Mouse (Mus musculus): ENCODE results near the gene Fntb.
"Not testable (repeated sequence)": the region's sequence is repeated elsewhere in the genome, so short reads cannot be mapped to it uniquely, and the experiment has no call there.

Fntb gene

DNA sequence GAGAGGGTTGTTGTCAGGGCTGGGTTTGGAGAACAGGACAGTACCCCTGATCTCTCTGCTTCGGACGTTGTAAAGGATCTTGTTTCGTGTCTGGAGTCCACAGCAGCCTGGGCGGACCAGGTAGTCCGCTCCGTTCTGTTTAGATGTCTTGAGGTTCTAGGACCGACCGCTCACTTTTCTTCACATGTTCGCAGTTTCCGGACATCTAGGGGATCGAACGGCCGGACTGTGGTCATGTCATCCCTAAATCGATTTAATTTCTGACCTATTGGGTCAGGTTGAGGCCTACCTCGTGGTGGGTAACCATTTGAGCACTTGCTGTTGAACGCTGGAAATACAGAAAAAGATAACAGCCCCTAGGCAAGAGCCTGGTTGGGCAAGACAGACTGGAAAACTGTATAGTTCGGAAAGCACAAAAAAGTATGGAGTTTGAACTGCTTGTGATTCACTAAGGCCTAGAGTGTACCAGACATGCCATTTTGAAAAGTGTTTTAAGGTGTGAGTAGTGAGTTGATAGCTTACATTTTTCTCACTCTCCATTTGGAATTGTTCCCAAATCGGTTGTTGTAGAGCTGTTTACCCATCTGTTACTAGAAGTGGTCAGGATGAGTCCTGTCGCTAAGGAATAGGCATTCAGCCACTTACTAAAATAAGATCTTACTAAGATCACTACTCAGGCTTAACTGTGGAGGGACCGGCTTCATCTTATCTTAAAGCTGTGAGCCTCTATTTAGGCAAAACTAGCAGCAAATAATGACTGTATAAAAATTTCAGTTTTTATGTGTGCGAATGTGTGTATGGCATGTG is 72.7 kb downstream of the Fntb start:
- DNase-seq (ENCODE audit: low spot score) = no peak

GRCm38 (mm10) chr12:76839298-76839697 is 73.9 kb downstream of the Fntb start:
- DNase-seq (ENCODE audit: low spot score) = no peak

DNA sequence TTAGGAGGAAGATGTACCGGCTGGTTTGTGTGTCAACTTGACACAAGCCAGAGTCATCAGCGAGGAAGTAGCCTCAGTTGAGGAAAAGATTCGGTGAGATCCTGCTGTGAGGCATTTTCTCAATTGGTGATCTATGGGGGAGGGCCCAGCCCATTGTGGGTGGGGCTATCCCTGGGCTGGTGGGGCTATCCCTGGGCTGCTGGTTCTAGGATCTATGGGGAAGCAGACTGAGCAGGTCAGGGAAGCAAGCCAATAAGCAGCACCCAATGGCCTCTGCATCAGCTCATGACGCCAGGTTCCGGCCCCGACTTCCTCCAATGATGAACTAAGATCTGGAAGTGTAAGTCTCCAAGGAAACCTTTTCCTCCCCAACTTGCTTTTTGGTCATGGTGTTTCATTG is 74.7 kb downstream of the Fntb start:
- no peak for DNase-seq (ENCODE audit: low spot score)

DNA sequence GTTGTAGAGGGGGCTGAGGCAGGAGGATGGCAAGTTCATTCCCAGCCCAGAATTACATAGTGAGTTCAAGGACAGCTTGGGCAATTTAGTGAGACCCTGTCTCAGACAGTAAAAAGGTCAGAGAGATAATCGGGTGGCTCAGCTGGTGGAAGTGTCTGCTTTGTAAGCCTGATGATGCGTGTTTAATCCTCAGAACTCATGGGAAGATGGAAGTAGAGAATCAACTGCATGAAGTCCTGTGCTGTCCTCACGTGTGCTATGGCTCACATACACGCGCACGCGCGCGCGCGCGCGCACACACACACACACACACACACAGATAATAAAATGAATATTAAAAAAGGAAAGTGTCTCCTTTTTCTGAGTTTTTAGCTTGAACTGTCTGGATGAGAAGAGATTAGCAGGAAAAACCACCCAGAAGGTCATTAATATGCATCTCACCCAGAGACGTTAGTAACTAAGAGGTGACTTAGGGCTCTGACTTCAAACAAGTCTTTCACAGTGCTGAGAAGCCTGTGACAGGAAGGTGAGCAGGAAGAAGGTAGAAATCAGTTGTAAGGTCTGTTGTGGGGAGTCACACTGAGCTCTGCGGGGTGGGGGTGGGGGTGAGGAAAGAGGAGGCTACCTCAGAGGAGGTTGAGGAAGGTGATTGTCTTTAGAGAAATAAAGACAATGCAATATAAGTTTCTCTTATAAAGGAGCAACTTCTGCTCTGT is 79.1 kb downstream of the Fntb start:
- DNase-seq (ENCODE audit: low spot score) = no peak

GRCm38 (mm10) chr12:76852419-76852818 is 87.0 kb downstream of the Fntb start:
- DNase-seq (ENCODE audit: low spot score) = no peak

DNA sequence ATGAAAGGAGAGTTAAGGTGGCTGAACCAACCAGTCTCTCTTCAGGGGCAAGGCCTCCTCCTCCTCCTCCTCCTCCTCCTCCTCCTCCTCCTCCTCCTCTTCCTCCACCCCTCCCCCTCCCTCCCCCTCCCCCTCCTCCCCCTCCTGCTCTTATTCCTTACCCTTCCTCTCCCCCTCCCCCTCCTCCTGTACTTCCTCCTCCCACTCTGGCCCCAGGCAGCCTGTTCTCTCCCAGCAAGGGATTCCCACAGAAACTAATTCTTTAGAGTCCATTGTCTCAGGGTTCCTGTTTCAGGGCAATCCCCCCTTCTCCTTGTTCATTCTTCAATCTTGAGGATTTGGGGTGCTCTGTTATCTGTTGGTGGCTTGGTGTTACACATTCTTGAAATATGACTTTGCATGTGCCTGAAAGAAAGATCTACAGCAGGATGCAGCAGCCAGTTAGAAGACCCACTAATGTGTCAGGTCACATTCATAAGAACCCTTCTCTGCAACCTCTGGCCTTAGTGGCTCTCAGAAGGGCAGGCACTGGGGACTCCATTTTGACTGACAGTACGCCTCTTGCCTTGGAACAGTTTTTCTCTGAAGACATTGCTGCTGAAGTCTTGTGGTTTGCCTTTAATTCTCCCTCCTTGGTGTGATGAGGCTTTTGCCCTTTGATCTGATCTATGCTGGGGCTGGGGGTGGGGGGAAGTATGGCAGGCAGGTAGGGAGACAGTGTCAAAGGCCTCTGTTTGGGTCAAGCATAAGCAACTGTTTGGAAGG is 88.2 kb downstream of the Fntb start:
- no peak for DNase-seq (ENCODE audit: low spot score)

- no peak for DNase-seq (ENCODE audit: low spot score)
These were observed 91.7 kb downstream of the Fntb start for GRCm38 (mm10) chr12:76857087-76857486.

- not testable (repeated sequence) for DNase-seq (ENCODE audit: low spot score)
These were observed 93.4 kb downstream of the Fntb start for GRCm38 (mm10) chr12:76858788-76859187.

DNA sequence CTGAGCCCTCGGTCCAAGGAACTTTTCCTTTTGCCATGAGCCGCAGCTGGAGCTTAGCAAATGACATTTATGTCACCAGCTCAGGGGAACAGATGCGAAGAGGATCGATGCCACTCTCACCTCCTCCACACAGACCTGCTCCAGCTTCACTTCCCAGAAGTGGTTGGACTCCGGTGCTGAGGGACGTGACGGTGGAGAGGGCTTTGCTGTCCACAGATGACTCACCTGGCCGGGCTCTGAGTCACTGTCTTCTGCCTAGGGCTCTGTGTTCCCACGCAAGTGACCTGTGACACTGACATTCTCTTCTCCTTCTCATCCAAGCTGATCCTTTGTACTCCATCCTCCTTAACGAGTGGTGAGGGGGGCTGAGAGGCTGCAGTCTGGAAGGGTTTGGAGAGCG is 98.3 kb downstream of the Fntb start:
- no peak for DNase-seq (ENCODE audit: low spot score)

- DNase-seq (ENCODE audit: low spot score) = no peak
These were observed 99.9 kb downstream of the Fntb start for GRCm38 (mm10) chr12:76865266-76865665.

DNA sequence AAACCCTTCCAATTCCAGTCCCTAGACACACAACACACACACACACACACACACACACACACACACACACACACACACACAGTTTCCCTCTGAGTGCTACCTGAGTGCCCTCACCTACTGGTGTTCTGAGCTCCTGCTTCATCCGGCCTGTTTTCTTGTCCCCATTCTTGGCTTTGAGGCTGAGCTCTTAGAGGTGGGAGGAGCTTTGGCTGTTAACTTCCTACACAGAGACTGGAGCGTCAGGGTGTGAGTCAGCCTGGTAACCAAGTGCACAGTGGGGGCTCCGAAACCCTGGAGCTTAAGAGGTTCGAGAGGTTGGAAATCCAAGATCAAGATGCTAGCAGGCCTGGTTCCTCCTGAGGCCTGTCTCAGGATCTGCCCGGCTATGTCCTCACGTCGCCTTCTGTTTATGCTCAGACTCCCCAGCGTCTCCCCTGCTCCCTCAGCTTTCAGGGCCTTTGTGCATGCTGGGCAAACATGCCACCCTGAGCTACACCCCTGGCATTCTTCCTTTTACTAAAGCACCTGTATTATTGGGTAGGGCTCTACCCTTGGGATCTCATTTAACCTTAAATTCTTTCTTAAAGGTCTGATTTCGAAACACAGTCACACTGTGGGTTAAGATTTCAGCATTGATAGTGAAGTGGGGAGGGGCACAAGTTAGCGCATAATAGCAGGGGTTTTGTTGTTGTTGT is 102.3 kb downstream of the Fntb start:
- DNase-seq (ENCODE audit: low spot score) = no peak

GRCm38 (mm10) chr12:76868463-76869198 is 103.2 kb downstream of the Fntb start:
- no peak for DNase-seq (ENCODE audit: low spot score)

- no peak for DNase-seq (ENCODE audit: low spot score)
These were observed 104.2 kb downstream of the Fntb start for GRCm38 (mm10) chr12:76869561-76869960.

DNA sequence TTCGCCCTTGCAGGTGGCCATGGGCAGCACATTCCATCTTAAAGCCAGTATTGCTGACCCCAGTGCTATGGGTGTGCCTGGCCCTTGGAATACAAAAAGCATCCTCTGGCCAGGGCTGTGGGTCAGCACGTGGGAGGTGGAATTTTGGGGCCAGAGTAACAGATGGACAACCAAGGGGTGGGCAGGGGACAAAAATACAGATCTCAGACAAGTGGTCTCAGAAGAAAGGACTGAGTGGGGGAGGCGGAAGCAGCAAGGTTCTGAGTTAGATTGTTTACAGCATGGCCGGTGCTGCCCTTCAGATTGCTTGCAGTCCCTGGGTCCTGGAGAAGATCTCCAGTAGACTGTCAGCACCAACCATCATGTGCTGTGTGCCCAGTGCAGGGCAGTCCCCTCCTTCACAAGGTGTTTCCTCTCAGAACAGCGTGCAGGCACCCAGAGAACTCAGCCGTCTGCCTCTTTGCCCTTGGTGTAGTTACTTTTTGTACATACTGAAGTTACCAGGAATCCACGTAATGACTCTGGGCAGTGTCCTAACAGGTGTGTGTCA is 107.5 kb downstream of the Fntb start:
- no peak for DNase-seq (ENCODE audit: low spot score)

DNA sequence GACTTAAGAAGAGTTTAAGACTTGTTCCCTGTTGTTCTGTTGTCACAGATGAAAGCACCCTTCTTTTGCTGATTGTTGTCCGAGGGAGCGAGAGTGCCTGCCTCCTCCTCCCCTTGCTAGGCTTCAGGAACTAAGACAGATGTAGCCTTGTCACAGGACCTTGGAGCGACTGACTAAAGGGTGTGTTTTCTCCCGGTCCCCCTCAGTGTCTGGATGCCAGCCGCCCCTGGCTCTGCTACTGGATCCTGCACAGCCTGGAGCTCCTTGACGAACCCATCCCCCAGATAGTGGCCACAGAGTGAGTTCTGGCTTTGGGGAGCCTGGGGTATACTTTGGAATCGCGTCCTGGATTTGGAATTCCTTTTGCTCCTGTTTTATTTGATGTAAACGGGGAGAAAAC is 109.4 kb downstream of the Fntb start:
- no peak for DNase-seq (ENCODE audit: low spot score)

DNA sequence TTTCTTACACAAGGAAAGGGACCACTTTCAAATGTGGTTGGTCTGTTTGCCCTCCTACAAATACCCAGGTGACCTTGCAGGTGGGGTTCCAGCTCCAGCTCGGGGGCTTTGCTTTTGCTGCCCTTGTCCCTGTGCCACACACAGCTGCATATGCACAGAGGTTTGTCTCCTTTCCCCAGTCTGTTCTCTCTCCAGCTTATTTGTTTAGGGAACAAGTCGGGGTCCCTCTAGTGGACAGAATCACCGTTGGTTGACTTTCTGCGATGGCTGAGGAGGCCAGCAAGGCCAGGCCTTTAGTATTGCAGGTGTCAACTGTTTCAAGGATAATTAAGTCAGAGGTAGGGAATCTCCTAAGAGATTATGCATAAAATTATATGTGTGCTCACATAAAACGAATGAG is 113.9 kb downstream of the Fntb start:
- peak; percentile 19 for DNase-seq (ENCODE audit: low spot score)

DNA sequence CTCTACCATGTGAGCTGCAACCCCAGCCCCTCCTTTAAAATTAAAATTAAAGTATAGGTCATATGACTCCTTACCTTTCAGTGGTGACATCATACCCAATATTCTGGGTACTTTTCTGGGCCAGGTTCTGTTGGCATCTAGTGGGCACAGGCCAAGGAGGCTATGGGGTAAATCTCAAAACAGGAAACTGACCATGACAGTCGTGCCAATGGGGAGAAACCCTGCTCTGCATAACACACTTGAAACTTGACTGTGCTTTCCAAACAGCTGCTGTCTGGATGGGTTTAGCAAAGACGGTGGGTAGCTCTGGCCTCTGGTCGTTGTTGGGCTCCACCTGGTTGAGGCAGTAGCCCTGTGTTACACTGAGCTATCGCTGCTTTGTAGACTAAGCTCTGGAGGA is 114.7 kb downstream of the Fntb start:
- DNase-seq (ENCODE audit: low spot score) = no peak

DNA sequence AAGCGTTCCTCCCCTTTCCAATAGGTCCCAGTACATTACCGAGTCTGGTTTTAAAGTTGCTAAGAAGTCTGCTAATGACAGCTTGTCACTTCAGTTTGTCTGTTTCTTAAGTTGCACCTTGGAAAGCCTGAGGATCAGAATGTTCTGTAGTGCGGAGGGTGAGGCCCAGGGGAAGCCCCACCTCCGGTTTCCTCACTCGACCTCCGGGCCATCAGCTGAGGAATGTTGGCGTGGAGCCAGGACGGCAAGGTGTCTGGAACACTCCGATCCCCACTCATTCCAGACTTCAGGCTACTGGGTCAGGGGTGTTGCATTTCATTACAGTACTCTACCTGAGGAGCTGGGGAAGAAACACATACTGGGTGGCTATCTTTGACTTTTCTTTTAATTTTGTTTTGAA is 118.4 kb downstream of the Fntb start:
- no peak for DNase-seq (ENCODE audit: low spot score)

GRCm38 (mm10) chr12:76885103-76885502 is 119.7 kb downstream of the Fntb start:
- no peak for DNase-seq (ENCODE audit: low spot score)

DNA sequence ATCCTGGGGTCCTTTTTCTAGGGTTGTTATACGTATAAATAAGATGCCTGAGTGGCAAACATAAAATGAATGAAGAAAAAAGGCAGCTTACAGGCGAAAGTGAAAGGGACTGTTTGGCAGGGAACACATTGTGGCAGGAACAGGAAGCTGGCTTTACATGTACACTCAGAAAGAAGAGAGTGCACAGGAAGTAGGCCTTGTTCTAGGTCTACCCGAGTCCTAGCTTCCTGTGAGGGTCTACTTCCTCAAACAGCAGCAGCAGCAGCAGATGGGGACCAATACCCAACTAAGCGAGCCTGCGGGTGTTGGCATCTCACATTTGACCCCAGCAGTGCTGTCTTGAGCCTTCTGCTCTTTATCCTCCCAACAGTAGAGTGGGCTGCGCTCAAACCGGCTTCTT is 121.4 kb downstream of the Fntb start:
- no peak for DNase-seq (ENCODE audit: low spot score)

DNA sequence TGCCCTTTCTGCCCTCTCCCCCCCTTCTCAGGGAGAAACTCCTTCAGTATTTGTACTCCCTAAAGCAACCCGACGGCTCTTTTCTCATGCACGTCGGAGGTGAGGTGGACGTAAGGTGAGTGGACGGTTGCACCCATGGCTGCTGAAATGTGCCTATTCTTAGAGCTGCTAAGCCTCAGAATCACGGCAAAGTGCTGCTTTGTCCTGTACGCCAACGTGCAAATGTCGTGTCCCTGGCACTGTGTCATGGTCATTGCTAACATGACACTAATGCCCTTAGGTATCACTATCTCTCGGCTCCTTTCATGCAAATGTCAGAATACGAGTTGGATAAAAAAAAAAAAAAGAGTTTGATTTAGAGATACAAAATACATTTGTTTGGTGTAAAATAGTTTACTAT is 122.6 kb downstream of the Fntb start:
- no peak for DNase-seq (ENCODE audit: low spot score)
